Mouse (Mus musculus) cortical plate, adult 2 months (tissue): ENCODE results near the gene Cit.

Source experiments
- CTCF ChIP-seq: fragments of 200-500 bp; IDR thresholded peaks from 2 replicates; pipeline ENCODE4 v1.5.1; 2011; ENCODE audit warnings: mild to moderate bottlenecking, control low read depth, low read length; ENCODE audit not compliant: insufficient read depth; ENCODE audit errors: extremely low read depth
- POLR2A ChIP-seq: fragments of 200-500 bp; IDR thresholded peaks from 2 replicates; pipeline ENCODE4 v1.6.1; 2011; ENCODE audit warnings: mild to moderate bottlenecking, low read length, control low read depth; ENCODE audit not compliant: insufficient read depth; ENCODE audit errors: extremely low read depth

DNA sequence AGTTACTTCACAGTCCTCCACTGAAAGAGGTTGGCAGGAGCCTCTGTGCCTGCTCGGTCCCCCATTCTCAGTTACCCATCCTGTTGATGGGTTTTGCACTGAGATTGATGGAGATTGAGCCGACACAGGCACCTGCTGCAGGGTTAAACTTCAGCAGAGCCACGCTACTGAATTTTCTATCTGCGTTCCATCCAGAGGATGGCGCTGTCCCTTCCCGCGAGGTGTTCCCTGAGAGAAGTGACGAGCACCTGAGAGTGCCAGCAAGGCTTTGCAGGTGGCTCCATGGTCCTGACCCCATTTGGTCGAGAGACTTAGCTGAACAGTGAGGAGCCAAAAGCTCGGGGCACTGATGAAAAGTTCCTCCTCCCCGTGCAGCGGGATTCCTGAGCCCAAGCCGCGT, 111.0 kb downstream of the Cit start:
- TF ChIP-seq POLR2A, result no peak
- no peak for TF ChIP-seq CTCF
